10 mouse cellular contexts compared by ENCODE assay signal in the genomic region with DNA sequence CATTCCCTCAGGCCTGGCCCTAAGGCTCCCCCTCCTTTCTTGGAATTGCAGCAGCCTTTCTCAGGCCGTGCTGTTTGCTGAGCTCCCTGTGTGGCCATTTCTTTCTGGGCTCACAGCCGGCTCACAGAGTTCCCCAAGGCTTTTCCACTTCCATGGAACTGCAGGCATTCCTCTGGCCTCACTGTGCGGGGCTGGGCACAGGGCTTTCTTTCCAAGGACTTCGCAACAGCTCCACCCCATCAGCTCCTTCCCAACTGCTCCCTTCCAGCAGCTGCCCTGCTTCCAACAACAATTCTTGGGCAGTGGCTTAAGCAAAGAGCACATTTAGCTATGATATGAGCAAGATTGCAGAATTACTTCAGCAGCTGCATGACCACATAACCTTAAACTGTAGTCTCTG.
DNase-seq lines count a peak whose midpoint lies in the region; ATAC-seq and TF ChIP-seq lines count a peak whose summit lies in the region.
"Had no signal": no experiment of that assay in that cellular context is flagged by ENCODE, and none has a peak within 500 bp of the region (broad histone marks: within the 10 kb centered on the region; RNA-seq: fewer than 3 reads in every experiment).

No protein-coding gene starts in this region.

- no peak for TF ChIP-seq CTCF in gastrocnemius, adult 2 months (IDR thresholded peaks at IDR 0.05)

- no peak for ATAC-seq in kidney, embryonic 15.5 days (replicated peaks; ENCODE audit: low FRiP score)

- no peak overlapping the region for H3K4me3 ChIP-seq in kidney, embryonic 15.5 days (replicated peaks)
- no peak overlapping the region for H3K4me3 ChIP-seq in gastrocnemius, adult 2 months
- H3K4me3 ChIP-seq: forebrain, embryonic 12.5 days; neural tube, embryonic 12.5 days had no signal

- no peak overlapping the region for H3K9ac ChIP-seq in kidney, embryonic 15.5 days
- H3K9ac ChIP-seq: forebrain, embryonic 12.5 days; liver, embryonic 14.5 days; neural tube, embryonic 12.5 days had no signal

- no peak overlapping the region for H3K27ac ChIP-seq in kidney, embryonic 15.5 days
- peak overlapping the region; percentile 59 for H3K27ac ChIP-seq in gastrocnemius, adult 2 months
- H3K27ac ChIP-seq: forebrain, embryonic 12.5 days; liver, embryonic 14.5 days; neural tube, embryonic 12.5 days had no signal

- peak; percentile 56 to 68 for DNase-seq in kidney, postnatal 4 days
- DNase-seq in gastrocnemius, adult 2 months = peak; percentile 82
- peak; percentile 61 to 62 for DNase-seq in heart, postnatal 36 days
- DNase-seq in ovary, postnatal 36 days (ENCODE audit: low spot score) = peak; percentile 39
- no peak for DNase-seq in T-cell, adult 2 months (ENCODE audit: low spot score)
- no peak for DNase-seq in cerebellum, adult 9-10 months

- no peaks in the 10 kb centered on the region for H3K9me3 ChIP-seq in kidney, embryonic 15.5 days (replicated peaks)
- H3K9me3 ChIP-seq: forebrain, embryonic 12.5 days; neural tube, embryonic 12.5 days had no signal

- no peaks in the 10 kb centered on the region for H3K36me3 ChIP-seq in kidney, embryonic 15.5 days
- H3K36me3 ChIP-seq: forebrain, embryonic 12.5 days; neural tube, embryonic 12.5 days had no signal

- H3K4me1 ChIP-seq in kidney, embryonic 15.5 days = no peaks in the 10 kb centered on the region
- H3K4me1 ChIP-seq: neural tube, embryonic 12.5 days had no signal

- intact Hi-C loops in gastrocnemius, adult 2 months (cut with DNase I) = no loop called here
- intact Hi-C loops in heart, postnatal 36 days (cut with DNase I) = no loop called here

- whole genome bisulfite sequencing in kidney, embryonic 15.5 days = 35% methylated on average over 4 of the region's 4 CpGs

- H3K27me3 ChIP-seq in kidney, embryonic 15.5 days = 0 out of 2 replicates have a peak, but pooled peaks cover 6% of the 10 kb centered on the region
- H3K27me3 ChIP-seq: forebrain, embryonic 12.5 days; neural tube, embryonic 12.5 days had no signal

- no peak overlapping the region for H3K4me2 ChIP-seq in kidney, embryonic 15.5 days
- H3K4me2 ChIP-seq: forebrain, embryonic 12.5 days; neural tube, embryonic 12.5 days had no signal

Comparison
In these comparisons a context has a peak if more than half of its experiments do, and no peak if none do; other contexts are left out.
1. DNase-seq: peak in kidney, postnatal 4 days (2 of 2), gastrocnemius, adult 2 months (single experiment), heart, postnatal 36 days (2 of 2) and ovary, postnatal 36 days (single experiment); none in T-cell, adult 2 months (single experiment) and cerebellum, adult 9-10 months (single experiment).